Mouse (Mus musculus) forebrain, embryonic 12.5 days (tissue): ENCODE measurements around the gene Inpp5b. TPM values are rescaled to one million over a fixed set of nuclear protein-coding genes. Genes with fewer than 3 reads are reported as not detected.

ENCODE experiments used
- ATAC-seq: fragments of 200-750 bp; cut with Nextera tagmentation; 2 replicates; pipeline ENCODE4 v1.8.0; 2017; ENCODE audit warnings: moderate TSS enrichment; ENCODE audit not compliant: low FRiP score
- H3K27ac ChIP-seq: fragments of 300-500 bp; sonication (generic); 2 replicates; pipeline ENCODE4 v1.5.1; 2016; ENCODE audit warnings: mild to moderate bottlenecking
- H3K27me3 ChIP-seq: fragments of 300-500 bp; sonication (generic); 2 replicates; pipeline ENCODE4 v1.6.1; 2016; ENCODE audit warnings: mild to moderate bottlenecking
- H3K36me3 ChIP-seq: fragments of 300-500 bp; sonication (generic); replicated peaks from 2 replicates; pipeline ENCODE4 v1.6.1; 2016; ENCODE audit warnings: mild to moderate bottlenecking
- H3K4me1 ChIP-seq: fragments of 300-500 bp; sonication (generic); 2 replicates; pipeline ENCODE4 v1.6.1; 2016
- H3K4me2 ChIP-seq: fragments of 300-500 bp; sonication (generic); 2 replicates; pipeline ENCODE4 v1.6.1; 2016; ENCODE audit warnings: mild to moderate bottlenecking, moderate library complexity
- H3K4me3 ChIP-seq: fragments of 300-500 bp; sonication (generic); replicated peaks from 2 replicates; pipeline ENCODE4 v1.5.1; 2016; ENCODE audit warnings: mild to moderate bottlenecking
- H3K9ac ChIP-seq: fragments of 300-500 bp; sonication (generic); 2 replicates; pipeline ENCODE4 v1.6.1; 2016; ENCODE audit warnings: mild to moderate bottlenecking
- H3K9me3 ChIP-seq: fragments of 300-500 bp; sonication (generic); 2 replicates; pipeline ENCODE4 v1.6.1; 2016
- WGBS: fragments of 180-500 bp; shearing (Covaris S2); methylation state at CpG from one replicate; pipeline ENCODE4 v1.1.7; 2016; 5-methylcytosine and 5-hydroxymethylcytosine counted together
- polyA plus RNA-seq: library from polyadenylated mRNA; unstranded; fragments of >200 nt; fragmentation: Nextera tagmentation; extraction: Ambion mirVana; gene quantifications from 2 replicates; pipeline ENCODE4 v1.2.1, GENCODE M21; 2016

The Inpp5b gene
- polyA plus RNA-seq, 1 experiment from 2014 or later = 23.8 TPM

DNA sequence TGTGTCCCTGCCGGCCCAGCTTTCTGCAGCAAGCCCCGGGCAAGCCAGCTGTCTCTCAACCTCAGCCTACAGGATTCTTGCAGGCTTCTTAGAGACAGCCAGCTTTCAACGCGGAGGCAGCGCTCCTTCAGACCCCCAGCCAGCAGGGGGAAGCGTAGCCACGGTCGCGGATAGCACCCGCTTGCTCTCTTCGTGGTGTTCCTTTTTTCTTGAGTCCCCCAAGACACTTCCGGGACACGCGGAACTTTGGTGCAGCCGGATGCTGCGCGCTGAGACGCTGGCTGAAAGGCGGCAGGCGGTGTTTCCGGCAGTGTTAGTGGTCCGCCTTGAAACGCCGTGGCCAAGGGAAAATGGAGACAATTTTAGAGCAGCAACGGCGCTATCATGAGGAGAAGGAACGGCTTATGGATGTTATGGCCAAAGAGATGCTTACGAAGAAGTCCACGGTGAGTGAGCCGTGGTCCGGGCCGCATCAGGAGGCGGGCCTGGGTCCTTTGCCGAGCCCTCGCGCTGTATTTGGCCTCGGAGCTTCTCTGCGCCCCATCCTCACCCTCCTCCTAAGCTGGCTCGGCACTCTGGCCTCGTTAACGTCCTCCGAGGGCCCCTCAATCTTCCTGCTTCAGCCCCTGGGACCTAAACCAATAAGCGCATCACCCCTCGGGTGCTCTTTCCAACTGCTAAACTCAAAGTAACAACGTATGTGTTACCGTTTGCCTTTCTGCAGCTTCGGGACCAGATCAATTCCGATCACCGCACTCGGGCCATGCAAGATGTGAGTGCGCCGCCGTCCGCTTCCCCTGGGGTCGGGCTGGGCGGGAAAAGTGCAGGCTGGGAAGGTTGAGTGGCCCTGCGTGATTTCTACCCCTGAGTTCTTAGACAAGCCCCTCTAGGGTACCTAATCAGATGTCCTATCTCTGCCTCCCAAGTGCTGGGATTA is 26.8 kb upstream of the Inpp5b start, which contains the start of gene Sf3a3:
Gene Sf3a3, plus strand, starts transcription at position 232 of the 937 bp plus-strand sequence.
- Histone ChIP-seq H3K27ac (peak within 1 kb of the TSS; percentile 76), H3K4me1 (peaks cover 25% of the 10 kb centered on the region), H3K9ac (peak within 1 kb of the TSS; percentile 88), H3K4me2 (peak within 1 kb of the TSS; percentile 97), H3K4me3 (peak within 1 kb of the TSS; percentile 89), H3K27me3 (peaks cover 6% of the 10 kb centered on the region), H3K9me3 (no peaks in the 10 kb centered on the region), H3K36me3 (peaks cover 37% of the 10 kb centered on the region)
- WGBS = under 1% methylated on average over 57 of the region's 57 CpGs
- ATAC-seq = peak; percentile 95

DNA sequence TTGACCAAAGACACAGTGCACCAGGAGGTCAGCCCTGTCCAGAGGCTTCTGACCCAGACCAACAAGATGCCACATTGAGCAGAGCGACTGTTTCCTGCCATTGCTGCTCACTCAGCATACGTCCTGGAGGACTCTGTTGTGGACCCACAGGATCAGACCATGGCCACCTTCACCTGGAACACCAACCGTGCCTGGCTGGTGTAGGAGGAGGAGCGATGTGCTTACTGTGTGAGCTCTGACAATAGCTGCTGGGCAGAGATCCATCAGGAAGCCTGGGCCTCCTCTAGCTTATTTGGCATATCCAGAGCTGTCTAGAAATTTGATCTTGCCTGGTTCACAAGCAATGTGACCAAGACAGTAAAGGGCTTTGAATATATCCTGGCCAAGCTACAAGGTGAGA is 22.5 kb upstream of the Inpp5b start:
- Histone ChIP-seq H3K9me3 (no peaks in the 10 kb centered on the region), H3K27ac (no peak overlapping the region), H3K4me3 (no peak overlapping the region), H3K36me3 (peaks cover 76% of the 10 kb centered on the region), H3K27me3 (no peaks in the 10 kb centered on the region), H3K9ac (no peak overlapping the region), H3K4me1 (peaks cover 18% of the 10 kb centered on the region), H3K4me2 (no peak overlapping the region)
- 98% methylated on average over 4 of the region's 4 CpGs for WGBS
- ATAC-seq = no peak

DNA sequence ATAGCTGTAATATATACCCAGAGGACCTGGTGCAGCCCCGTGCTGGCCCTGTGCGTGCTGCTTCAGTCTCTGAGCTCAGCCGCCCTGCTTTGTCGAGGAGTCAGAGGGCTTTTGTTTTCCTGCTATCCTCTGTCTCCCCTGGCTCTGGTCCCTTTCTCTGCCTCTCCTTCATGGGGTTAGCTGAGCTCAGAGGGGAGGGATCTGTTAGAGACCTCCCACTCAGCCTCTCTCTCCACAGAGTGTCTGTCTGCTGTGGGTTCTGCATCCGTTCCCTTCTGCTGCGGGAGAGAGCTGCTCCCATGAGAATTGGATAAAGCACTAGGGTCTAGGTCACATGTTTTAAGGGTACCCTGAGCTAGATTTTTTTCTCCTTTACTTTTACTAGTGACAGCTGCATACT is 15.5 kb upstream of the Inpp5b start:
- H3K36me3 ChIP-seq = peaks cover 97% of the 10 kb centered on the region
- H3K27ac ChIP-seq = no peak overlapping the region
- H3K4me2 ChIP-seq = no peak overlapping the region
- no peak overlapping the region for H3K4me3 ChIP-seq
- no peaks in the 10 kb centered on the region for H3K4me1 ChIP-seq
- 80% methylated on average over 6 of the region's 6 CpGs for WGBS
- H3K9me3 ChIP-seq = no peaks in the 10 kb centered on the region
- H3K27me3 ChIP-seq = no peaks in the 10 kb centered on the region
- ATAC-seq = no peak
- H3K9ac ChIP-seq = no peak overlapping the region

DNA sequence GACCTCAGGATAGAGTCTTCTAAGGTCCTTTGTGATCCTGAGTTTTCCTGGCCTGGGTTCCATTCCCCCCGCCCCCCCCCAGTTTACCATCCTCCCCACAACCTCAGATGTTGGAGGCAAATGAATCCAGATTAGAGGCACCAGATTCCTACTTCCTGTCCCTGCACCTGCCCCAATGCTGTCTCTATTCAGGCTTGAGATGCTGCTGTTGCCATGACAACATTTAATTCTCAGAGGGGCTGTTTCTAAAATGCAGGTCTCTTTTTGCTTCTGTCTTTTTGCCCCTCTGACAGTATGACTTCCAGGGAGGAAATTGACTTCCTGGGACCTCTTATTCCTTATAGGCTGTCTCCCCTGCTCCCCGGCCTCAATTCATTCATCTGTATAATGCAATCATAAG is 4.7 kb upstream of the Inpp5b start:
- peaks cover 11% of the 10 kb centered on the region for H3K4me1 ChIP-seq
- WGBS = 67% methylated on average over 2 of the region's 2 CpGs
- no peak overlapping the region for H3K9ac ChIP-seq
- no peak overlapping the region for H3K4me3 ChIP-seq
- no peaks in the 10 kb centered on the region for H3K9me3 ChIP-seq
- H3K36me3 ChIP-seq = peaks cover 19% of the 10 kb centered on the region
- no peak overlapping the region for H3K4me2 ChIP-seq
- no peaks in the 10 kb centered on the region for H3K27me3 ChIP-seq
- H3K27ac ChIP-seq = no peak overlapping the region
- ATAC-seq = no peak

DNA sequence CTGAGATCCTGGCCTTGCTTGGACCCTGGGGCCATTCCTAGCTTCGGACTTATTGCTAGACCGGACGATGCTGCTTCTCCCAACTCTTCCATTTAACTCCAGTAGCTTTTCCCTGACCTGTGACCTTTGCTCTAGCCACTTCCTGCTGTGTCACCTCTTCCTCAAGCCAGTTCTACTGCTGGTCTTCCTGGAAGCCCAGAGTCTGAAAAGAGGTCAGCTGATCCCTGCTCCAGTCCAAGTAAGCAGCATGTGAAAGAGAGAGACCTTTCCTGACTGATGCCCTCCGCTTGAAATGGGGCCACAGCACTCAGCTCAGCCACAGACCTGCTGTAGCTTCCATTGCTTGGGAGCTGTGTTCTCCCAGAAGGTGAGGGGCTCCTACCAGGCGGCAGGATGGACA is 4.2 kb upstream of the Inpp5b start:
- no peaks in the 10 kb centered on the region for H3K9me3 ChIP-seq
- no peak overlapping the region for H3K4me2 ChIP-seq
- no peak overlapping the region for H3K4me3 ChIP-seq
- WGBS = 82% methylated on average over 5 of the region's 5 CpGs
- H3K36me3 ChIP-seq = peaks cover 14% of the 10 kb centered on the region
- H3K9ac ChIP-seq = no peak overlapping the region
- no peak for ATAC-seq
- no peak overlapping the region for H3K27ac ChIP-seq
- H3K4me1 ChIP-seq = peaks cover 16% of the 10 kb centered on the region
- no peaks in the 10 kb centered on the region for H3K27me3 ChIP-seq

DNA sequence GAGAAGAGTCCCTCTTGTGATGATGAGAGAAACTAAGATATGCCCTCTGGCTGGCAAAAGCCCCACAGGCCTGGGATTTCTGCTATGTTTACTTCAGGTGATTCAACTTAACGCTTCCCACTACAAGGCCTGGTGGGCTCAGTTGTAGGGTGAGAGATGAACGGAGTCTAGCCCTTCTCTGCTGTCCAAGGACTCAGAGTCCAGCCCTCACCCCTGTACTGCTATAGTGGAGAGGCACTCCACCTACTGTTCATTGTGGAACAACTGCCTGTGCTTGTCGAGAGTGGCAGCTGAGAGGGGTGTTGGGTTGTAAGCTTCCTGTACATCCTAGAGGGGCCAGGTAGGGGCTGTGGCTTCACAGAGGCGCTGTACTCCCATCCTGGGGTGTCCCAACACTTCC is 3.6 kb upstream of the Inpp5b start:
- H3K27ac ChIP-seq = no peak overlapping the region
- 65% methylated on average over 4 of the region's 4 CpGs for WGBS
- H3K27me3 ChIP-seq = no peaks in the 10 kb centered on the region
- H3K4me2 ChIP-seq = no peak overlapping the region
- peaks cover 16% of the 10 kb centered on the region for H3K4me1 ChIP-seq
- no peak overlapping the region for H3K9ac ChIP-seq
- no peaks in the 10 kb centered on the region for H3K9me3 ChIP-seq
- no peak overlapping the region for H3K4me3 ChIP-seq
- no peak for ATAC-seq
- peaks cover 9% of the 10 kb centered on the region for H3K36me3 ChIP-seq

DNA sequence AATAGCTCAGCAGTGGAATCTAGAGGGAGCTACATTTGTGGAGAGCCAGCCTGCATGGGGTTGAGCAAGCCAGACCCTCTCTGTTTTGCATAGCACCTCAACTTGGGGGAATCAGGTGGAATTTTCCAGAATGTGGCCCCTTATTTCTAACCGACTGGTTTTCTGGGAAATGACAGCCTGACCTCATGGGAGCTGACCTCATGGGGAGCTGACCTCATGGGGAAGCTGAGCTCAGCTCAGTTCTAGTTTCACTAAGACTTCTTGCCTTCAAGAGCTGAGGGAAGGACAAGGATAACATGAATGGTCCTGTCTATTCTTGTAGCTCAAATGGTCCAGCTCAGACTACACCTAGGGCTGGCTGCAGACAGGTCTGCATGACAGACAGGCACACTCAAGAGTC is 2.9 kb upstream of the Inpp5b start:
- H3K4me3 ChIP-seq = no peak overlapping the region
- no peak overlapping the region for H3K4me2 ChIP-seq
- H3K36me3 ChIP-seq = peaks cover under 1% of the 10 kb centered on the region
- H3K27ac ChIP-seq = no peak overlapping the region
- no peak overlapping the region for H3K9ac ChIP-seq
- peaks cover 16% of the 10 kb centered on the region for H3K4me1 ChIP-seq
- 71% methylated on average over 1 of the region's 1 CpGs for WGBS
- ATAC-seq = no peak
- H3K9me3 ChIP-seq = no peaks in the 10 kb centered on the region
- no peaks in the 10 kb centered on the region for H3K27me3 ChIP-seq

DNA sequence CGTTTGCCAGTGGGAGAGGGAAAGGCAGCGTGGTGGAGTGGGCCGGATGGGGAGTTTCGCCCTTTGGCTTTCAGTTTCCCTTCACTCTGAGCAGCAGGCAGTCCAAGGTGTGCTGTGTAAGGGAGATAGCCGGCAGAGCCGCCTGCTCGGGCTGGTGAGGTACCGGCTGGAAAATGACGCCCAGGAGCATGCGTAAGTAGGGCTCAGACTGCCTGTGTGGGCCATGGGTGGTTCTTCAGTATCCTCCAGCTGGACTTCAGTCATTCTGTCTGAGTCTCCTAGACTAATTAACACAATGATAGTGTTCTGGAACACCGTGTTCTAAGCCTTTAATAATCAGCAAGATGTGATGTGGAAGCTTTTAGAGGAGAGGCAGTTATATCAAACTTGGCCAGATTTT is 1.2 kb downstream of the Inpp5b start:
- Histone ChIP-seq H3K4me3 (no peak overlapping the region), H3K9ac (no peak overlapping the region), H3K27ac (no peak overlapping the region), H3K36me3 (0 out of 2 replicates have a peak, but pooled peaks cover 3% of the 10 kb centered on the region), H3K4me1 (peaks cover 14% of the 10 kb centered on the region), H3K27me3 (no peaks in the 10 kb centered on the region), H3K9me3 (no peaks in the 10 kb centered on the region), H3K4me2 (no peak overlapping the region)
- ATAC-seq = no peak
- 84% methylated on average over 11 of the region's 11 CpGs for WGBS

DNA sequence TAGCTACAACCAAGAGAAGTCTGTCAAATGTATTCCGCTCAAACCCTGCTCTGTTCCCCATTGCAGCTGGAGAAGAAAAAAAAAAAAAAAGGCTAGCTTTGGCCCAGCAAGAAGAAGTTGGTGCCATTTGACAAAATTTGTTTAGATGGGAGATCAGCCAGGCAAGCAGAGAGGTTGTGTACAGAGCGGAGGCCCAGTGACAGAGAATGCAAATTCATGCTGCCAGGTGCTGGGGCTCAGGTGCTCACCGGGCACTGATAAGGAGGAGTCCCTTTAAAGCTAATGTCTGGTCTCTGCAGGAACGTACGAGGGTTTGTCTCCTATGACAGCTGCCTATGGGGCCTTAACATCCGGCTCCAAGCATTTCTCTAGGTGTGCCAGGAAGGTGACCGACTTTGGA is 4.9 kb downstream of the Inpp5b start:
- WGBS = 77% methylated on average over 7 of the region's 7 CpGs
- peaks cover 16% of the 10 kb centered on the region for H3K4me1 ChIP-seq
- H3K9me3 ChIP-seq = no peaks in the 10 kb centered on the region
- H3K4me3 ChIP-seq = no peak overlapping the region
- no peak overlapping the region for H3K27ac ChIP-seq
- no peak overlapping the region for H3K9ac ChIP-seq
- no peak overlapping the region for H3K4me2 ChIP-seq
- peaks cover 10% of the 10 kb centered on the region for H3K27me3 ChIP-seq
- H3K36me3 ChIP-seq = 0 out of 2 replicates have a peak, but pooled peaks cover 3% of the 10 kb centered on the region
- no peak for ATAC-seq

DNA sequence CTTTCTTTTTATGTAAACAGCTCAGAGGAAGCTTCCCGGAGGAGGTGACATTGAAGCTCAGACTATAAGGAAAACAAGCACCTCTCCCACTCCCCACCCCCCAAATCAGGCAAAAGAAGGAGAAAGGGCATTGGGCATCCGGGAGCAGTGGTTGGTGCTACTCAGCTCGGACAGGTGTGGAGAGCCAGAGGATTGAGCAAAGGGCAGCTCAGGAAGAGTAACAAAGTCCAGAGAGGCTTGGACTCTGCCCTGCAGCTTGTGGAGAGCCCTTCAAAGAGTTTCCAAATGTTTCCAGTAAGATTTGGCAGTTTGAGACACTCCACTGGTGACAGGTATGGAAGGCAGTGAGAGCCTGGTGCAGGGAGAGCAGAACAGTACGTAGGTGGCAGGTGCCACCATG is 6.2 kb downstream of the Inpp5b start:
- Histone ChIP-seq H3K9me3 (no peaks in the 10 kb centered on the region), H3K9ac (no peak overlapping the region), H3K4me1 (peaks cover 18% of the 10 kb centered on the region), H3K4me3 (no peak overlapping the region), H3K4me2 (no peak overlapping the region), H3K27me3 (peaks cover 10% of the 10 kb centered on the region), H3K36me3 (0 out of 2 replicates have a peak, but pooled peaks cover 3% of the 10 kb centered on the region), H3K27ac (no peak overlapping the region)
- 60% methylated on average over 4 of the region's 4 CpGs for WGBS
- ATAC-seq = no peak

DNA sequence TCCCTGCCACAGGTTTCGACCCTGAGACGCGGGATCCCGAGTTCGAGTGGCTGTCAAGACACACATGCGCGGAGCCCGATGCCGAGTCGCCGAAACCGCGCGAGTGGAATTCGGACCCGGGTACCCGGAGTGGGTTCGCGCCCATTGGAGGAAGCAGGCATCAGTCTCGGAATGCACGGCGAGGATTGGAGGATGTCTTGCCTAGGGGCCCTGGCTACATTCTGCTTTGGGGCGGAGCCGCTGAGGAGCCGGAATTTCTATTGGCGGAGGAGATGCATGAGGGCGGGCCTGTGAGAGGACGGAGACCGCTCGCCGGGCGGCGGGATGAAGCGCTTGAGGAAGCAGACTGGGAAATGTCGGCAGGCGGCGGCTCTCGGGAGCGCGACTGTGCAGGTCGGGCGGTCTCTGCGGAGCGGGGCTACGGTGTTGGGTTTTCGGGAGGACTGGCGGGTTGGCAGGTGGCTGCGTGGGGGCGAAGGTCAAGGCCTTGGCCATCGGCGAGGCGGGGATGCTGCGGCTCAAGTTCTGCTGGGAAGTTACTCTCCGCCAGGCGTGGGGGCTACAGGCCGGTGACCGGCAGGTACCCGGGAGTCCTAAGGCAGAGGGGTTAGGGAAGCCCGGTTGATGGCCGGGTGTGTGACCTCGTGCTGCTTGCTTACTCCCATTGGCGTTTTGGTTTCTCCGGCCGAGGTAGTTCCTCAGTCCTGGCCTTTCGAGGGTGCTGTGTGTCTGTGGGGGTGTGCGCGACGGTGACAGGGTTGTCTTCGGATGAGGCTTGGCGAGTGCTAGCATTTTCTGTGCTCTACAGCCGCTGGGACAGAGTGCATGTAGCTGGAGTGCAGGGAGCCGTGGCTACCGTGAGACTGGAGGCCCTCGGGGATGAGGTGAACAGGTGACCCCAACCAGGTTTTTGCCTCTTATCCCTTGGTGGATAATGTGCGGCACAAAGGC is 9.9 kb downstream of the Inpp5b start:
- Histone ChIP-seq H3K9me3 (no peaks in the 10 kb centered on the region), H3K27ac (no peak overlapping the region), H3K36me3 (no peaks in the 10 kb centered on the region), H3K4me3 (peak overlapping the region; percentile 82), H3K4me2 (peak overlapping the region; percentile 97), H3K27me3 (peaks cover 10% of the 10 kb centered on the region), H3K9ac (peak overlapping the region; percentile 76), H3K4me1 (peaks cover 18% of the 10 kb centered on the region)
- under 1% methylated on average over 74 of the region's 75 CpGs for WGBS
- peak; percentile 100 for ATAC-seq
